Mouse (Mus musculus) right cerebral cortex, postnatal 4 days (tissue): Measurements from ENCODE around the gene Ralgps2.

Experiments used
- DNase-seq: peaks from one replicate; pipeline ENCODE4 v3.0.0-alpha.2; 2022

The Ralgps2 gene

DNA sequence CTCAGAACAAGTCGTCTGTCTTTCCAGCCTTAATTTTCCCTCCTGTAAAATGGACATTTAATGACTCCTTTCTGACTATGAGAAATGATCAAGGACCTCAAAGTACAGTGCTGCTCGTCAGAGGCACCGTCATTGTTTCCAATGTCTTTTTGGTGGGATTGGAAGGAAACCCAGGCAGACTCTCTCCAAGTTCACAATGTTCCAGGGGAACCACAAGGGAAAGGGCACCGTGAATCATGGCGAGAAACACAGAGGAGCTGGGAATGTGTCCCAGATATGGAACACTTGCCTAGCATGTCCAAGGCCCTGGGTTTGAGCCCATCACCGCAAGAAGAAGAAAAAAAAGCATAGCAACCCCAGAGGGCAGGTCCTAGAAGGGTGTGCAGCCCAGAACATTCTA, 176.1 kb downstream of the Ralgps2 start:
- no peak for DNase-seq

DNA sequence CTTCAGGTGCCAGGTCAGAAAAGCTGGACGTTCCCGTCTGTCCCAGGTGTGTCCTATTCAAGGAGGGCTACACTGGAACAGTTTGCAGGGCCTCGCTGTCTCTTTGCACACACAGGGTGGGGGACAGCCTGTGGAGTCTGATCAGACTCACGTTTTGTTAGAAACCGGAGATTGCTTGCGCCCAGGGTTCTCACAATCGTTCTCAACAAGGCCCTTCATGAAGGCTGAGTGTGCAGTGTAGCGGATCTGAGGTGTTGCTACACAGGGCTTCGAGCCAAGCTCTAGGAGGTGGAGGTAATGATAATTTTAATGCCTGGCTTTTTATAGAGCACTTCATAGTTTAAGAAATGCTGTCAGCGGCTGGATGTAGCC, 178.0 kb downstream of the Ralgps2 start:
- DNase-seq = no peak

DNA sequence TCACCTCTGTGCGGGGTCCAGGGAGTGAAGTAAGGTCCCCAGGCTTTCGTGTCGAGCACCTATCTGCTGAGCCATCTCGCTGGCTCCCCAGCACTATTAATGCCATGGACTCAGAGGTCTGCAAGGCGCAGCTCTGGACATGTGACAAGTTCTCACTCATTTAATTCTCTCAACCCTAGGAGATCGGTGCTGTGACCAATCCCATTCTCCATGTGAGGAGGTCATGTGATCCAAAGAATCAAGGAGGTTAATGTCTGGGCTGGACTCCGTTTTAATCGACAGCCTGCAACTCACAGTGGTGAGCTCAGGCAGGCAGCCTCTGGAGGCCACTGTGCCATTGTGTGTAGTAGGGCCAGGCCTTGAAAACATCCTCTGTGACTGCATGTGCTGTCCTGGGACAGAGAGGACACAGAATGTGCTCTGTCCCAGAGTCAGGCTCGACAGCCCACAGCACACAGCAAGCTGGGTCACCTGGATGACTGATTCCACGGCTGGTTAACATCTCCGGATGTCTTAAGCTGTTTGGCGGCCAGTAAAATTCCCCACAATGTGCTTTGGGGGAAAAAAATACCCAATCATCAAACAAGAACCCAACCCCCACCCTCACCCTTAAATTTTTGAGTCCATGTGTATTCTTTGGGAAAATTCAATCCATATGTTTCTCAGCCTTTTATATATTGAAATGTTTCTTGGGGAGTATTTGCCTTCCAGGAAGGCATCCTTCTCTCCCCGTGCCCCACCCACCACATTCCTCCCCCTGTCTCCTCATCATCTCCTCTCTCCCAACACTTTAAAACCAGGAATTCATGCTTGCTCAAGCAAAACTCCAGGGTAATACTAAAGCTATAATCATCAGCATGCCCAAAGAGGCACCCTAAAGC, 178.6 kb downstream of the Ralgps2 start:
- DNase-seq = no peak

DNA sequence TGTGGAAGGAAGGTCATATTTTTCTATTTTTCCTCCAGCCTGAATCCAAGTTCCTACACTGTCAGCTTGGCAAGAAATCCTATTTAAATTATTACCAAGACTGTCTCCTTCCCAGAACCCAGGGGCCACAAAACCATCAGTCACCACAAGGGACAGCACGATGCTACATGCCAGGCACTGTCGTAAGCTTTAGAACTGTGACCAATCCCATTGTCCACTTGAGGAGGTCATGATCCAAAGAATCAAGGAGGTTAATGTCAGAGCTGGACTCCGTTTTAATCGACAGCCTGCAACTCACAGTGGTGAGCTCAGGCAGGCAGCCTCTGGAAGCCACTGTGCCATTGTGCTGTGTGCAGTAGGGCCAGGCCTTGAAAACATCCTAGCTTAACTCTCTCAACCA, 181.1 kb downstream of the Ralgps2 start:
- DNase-seq = no peak

DNA sequence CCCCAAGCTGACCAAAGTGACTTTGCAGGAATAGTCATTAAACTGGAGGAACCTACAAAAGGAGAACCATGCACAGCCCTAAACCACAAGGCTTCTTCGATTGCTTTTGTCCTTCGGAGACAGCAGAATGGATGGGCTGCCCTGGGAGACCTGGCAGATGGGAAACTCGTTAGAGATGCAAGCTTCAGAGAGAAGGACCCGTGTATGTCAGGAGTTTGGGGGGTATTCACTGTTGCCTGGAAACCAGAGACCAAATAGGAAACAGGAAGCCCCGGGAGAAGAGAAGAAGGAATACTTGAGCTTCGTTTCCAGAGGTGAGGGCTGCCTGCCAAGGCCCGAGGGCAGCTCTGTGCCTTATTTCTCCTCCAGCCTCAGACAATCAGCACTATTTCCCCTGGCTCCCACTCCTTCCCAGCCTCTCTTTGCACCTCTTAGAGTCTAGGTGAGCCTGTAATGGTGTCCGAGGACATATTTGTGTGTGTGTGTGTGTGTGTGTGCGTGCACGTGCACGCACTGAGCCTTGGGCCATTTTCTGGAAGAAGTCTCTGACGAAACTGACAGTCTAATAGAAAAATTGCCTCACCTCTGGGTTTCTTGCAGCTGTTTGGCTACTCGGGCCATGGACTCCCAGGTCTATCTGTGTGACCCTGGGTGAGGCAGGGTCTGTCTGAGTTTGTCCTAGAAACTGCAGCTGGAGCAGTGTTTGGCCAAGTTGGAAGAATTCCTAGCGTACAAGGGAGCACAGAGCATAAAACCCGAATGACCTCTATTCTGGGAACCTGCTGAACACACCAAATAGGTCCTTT, 184.6 kb downstream of the Ralgps2 start:
- peak; percentile 46 for DNase-seq
